15 mouse cellular contexts compared by ENCODE assay signal in the genomic region with DNA sequence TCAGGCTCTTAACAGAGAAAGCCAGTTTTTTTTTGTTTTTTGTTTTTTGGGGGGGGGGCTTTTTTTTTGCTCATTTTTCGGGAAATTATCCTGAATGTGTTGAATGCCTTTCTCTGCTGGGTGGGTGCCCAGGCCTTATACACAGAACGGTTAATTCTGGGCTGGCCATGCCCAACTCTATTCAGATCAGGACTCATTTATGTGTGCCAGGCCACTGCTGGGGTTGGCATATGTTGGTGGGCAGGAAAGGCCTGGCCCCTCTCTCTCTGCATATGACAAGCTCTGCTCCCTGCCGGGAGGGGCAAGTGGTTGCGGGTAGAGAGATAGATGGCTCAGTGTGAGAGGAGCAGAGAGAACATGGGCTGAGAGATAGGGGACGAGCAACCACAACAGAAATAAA.
DNase-seq lines count a peak whose midpoint lies in the region; ATAC-seq lines count a peak whose summit lies in the region.
"Had no signal": no experiment of that assay in that cellular context is flagged by ENCODE, and none has a peak within 500 bp of the region (broad histone marks: within the 10 kb centered on the region; RNA-seq: fewer than 3 reads in every experiment).

No protein-coding gene starts in this region.

- no peaks in the 10 kb centered on the region for H3K36me3 ChIP-seq in midbrain, embryonic 15.5 days (replicated peaks)
- H3K36me3 ChIP-seq: limb, embryonic 10.5 days; liver, embryonic 15.5 days had no signal

- 74% methylated on average over 5 of the region's 5 CpGs for WGBS in midbrain, embryonic 15.5 days

- H3K4me3 ChIP-seq in midbrain, embryonic 15.5 days = no peak overlapping the region
- H3K4me3 ChIP-seq: limb, embryonic 10.5 days; liver, embryonic 15.5 days; myocyte had no signal

- DNase-seq in layer of hippocampus, adult 9-11 months = peak; percentile 69
- no peak for DNase-seq in layer of hippocampus, adult 9-10 months (ENCODE audit: low spot score)
- DNase-seq in brain, embryonic 18.5 days (ENCODE audit: low read depth, low spot score) = peak; percentile 59
- peak; percentile 11 for DNase-seq in cerebellum, adult 8-10 months
- DNase-seq in heart, postnatal 25 days (ENCODE audit: low spot score) = no peak
- no peak for DNase-seq in urinary bladder, adult 18-20 months (ENCODE audit: low spot score in 2 of 2)
- DNase-seq: adrenal gland, adult 8-10 months; gastrocnemius, postnatal 14 days; kidney, postnatal 4 days had no signal

- intact Hi-C loops in heart, postnatal 25 days (cut with DNase I) = no loop called here

- H3K27ac ChIP-seq in midbrain, embryonic 15.5 days = 0 out of 2 replicates have a peak overlapping the region, but pooled peaks have one; percentile 4
- H3K27ac ChIP-seq: limb, embryonic 10.5 days; liver, embryonic 15.5 days; macrophage had no signal

- H3K27me3 ChIP-seq in midbrain, embryonic 15.5 days (replicated peaks) = no peaks in the 10 kb centered on the region
- H3K27me3 ChIP-seq: liver, embryonic 15.5 days; Patski had no signal

- no peak overlapping the region for H3K4me2 ChIP-seq in midbrain, embryonic 15.5 days
- H3K4me2 ChIP-seq: liver, embryonic 15.5 days had no signal

- H3K9me3 ChIP-seq in midbrain, embryonic 15.5 days = no peaks in the 10 kb centered on the region
- H3K9me3 ChIP-seq: limb, embryonic 10.5 days; liver, embryonic 15.5 days had no signal

- peak; percentile 92 for ATAC-seq in midbrain, embryonic 15.5 days (replicated peaks)
- ATAC-seq: Patski had no signal

- H3K9ac ChIP-seq in midbrain, embryonic 15.5 days = no peak overlapping the region
- H3K9ac ChIP-seq: liver, embryonic 15.5 days had no signal

- no peaks in the 10 kb centered on the region for H3K4me1 ChIP-seq in midbrain, embryonic 15.5 days
- H3K4me1 ChIP-seq: limb, embryonic 10.5 days; liver, embryonic 15.5 days had no signal

Comparison
In these comparisons a context has a peak if more than half of its experiments do, and no peak if none do; other contexts are left out.
1. DNase-seq: peak in layer of hippocampus, adult 9-11 months (single experiment), brain, embryonic 18.5 days (single experiment) and cerebellum, adult 8-10 months (single experiment); none in layer of hippocampus, adult 9-10 months (single experiment), heart, postnatal 25 days (single experiment) and urinary bladder, adult 18-20 months (0 of 2).